Mouse (Mus musculus): Measurements from ENCODE around the gene Rap2b.

Rap2b gene

GRCm38 (mm10) chr3:61386368-61386767 is 24.9 kb downstream of the Rap2b start:
- DNase-seq (ENCODE audit: low spot score): no peak

DNA sequence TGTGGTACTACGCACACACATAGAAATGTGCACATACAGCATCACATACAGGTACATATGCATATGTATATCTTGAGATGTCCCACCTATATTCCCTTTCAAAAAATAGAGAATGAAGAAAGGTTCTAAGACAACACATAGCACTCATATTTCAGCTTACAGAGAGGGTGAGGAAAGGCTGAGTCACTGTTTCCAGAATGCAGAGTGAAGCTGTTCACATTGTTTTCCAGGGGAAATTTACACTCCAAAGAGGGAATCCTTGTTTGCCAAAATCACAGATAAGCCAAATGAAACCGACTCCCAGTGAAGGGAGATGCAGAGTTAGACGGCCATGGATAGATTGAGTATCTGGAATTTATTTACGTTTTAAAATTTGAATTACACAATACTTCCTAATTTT is 30.1 kb downstream of the Rap2b start:
- no peak for DNase-seq (ENCODE audit: low spot score)

- no peak for DNase-seq (ENCODE audit: low spot score)
Observed at GRCm38 (mm10) chr3:61392881-61393280, 31.4 kb downstream of the Rap2b start.

DNA sequence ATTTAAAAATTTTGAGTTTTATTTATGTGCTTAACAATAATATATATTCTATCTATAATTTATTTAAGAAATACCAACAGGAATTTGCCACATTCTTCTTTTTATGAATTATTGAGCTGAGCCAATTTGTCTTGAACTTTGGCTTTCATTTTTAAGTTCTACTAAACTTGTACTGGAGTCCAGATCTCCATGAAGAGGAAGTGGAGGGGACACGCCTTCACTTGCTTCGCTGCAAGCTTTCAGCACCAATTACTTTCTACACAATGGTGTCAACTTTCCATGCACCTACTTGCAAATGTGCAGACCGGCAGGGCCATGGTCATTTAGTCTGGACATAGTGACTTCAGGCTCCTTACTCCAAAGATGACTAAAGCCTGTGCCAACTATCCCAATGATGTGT is 32.1 kb downstream of the Rap2b start:
- no peak for DNase-seq (ENCODE audit: low spot score)

DNA sequence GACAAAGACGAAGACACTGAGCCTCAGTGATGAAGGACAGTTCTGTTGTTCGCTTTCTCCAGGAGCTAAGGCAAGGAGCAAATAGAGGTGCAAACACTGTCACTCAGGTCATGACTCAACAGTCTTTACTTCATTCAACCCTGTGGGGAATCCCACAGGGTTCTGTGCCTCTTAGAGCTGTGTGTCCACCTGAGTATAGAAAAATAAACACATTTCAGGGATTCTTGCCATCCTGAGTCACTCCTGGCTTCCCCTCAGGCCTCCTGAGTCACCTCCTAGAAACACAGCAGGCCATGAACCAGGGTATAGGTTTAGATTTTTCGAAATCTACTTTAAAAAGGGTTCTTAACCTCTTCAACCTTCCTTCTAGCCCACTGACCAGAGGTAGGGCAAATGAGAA is 33.9 kb downstream of the Rap2b start:
- no peak for DNase-seq (ENCODE audit: low spot score)

DNA sequence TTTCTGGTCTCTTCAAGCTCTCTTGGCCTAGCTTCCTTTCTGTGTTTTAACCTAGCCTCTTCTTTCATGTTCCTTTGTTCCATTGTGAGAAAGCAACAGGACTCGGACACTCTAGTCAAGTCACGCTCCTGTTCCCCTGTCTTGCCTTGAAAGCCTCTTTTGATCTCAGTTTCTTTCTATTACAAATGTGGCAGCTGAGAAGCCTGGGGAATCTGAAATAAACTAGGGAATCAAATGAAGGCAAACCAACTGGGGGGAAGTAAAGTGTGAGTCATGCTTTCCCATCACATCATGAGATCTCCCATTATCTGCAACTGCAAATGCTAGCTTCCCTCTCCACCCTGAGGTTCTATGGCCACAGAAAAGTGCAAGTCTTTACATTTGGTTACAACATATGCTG is 35.3 kb downstream of the Rap2b start:
- DNase-seq (ENCODE audit: low spot score): no peak

DNA sequence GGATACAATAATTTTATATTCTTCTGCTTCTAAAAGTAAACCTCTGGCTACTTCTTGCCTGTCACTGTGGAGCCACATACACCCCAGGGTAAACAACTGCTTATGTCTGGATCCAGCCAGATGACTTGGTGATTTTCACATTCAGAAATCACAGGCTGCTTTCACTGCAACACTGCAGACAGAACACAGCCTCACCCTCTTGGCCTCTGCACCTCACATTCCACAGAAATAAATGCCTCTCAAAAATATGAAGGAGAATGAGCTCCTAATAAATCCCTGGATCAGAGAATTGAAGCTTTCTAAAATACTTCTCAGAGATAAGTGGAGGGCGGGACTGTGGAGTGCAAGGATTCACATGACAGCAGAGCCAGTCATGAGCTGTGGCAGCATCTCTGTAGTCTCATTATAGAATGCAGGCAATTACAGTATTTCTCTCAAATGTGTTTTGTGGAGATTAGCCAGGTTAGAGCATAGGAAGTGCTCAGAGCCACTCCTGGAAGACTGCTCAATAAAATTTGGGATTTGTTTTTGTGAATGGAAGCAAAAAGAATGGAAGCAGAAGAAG is 39.5 kb downstream of the Rap2b start:
- DNase-seq (ENCODE audit: low spot score): no peak

GRCm38 (mm10) chr3:61406921-61407320 is 45.5 kb downstream of the Rap2b start:
- DNase-seq (ENCODE audit: low spot score): no peak

- no peak for DNase-seq (ENCODE audit: low spot score)
Observed at GRCm38 (mm10) chr3:61409683-61410082, 48.2 kb downstream of the Rap2b start.

DNA sequence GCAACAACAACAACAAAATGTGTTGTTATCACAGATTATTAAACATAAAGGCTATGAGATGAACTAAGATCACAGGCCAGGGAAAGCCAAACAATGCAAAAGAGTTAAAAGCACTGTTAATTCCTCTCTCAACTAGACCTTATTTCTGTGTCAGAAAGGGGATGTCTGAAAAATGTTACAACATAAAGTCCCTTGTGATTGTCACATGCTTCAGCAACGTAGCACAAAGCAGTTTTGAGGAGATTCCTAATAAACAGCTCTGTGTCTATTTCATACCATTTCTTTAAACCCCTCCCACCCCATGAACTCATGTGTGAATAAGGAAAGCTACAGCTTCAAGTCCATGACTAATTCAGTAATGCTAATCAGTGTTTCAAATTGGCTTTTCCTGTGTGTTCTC is 54.4 kb downstream of the Rap2b start:
- DNase-seq (ENCODE audit: low spot score): no peak
